Mouse (Mus musculus) erythroblast, embryonic 14.5 days (primary cell): ENCODE measurements around the gene Olfr213.
"Not testable (repeated sequence)": the region's sequence is repeated elsewhere in the genome, so short reads cannot be mapped to it uniquely, and the experiment has no call there.

ENCODE experiments used
- GATA1 ChIP-seq: IDR thresholded peaks from 2 replicates; pipeline ENCODE4 v1.6.1; 2012; ENCODE audit warnings: low read length, inconsistent platforms, mixed read lengths
- TAL1 ChIP-seq: IDR thresholded peaks from 3 replicates; pipeline ENCODE4 v1.6.1; 2012; ENCODE audit warnings: low read length, inconsistent platforms, mixed read lengths

DNA sequence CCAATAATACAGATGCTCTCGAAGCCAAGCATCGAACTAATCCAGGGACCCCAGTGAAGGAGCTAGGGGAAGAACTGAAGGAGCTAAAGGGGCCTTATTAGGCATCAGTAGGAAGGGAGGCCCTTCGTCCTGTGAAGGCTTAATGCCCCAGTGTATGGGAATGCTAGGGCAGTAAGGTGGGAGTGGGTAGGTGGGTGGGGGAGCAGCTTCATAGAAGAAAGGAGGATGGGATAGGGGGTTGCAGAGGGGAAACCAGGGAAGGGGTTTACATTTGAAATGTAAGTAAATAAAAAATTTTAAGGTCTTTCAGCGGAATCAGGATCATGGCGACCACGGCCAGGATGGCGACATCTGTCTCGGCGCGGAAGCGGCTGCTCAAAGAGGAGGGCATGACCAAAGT is 12.6 kb downstream of the Olfr213 start, which contains the start of gene Gm5580:
- not testable (repeated sequence) for TF ChIP-seq GATA1, TAL1
